Mouse (Mus musculus): Measurements from ENCODE around the gene Ccdc184. TPM values are rescaled to one million over a fixed set of nuclear protein-coding genes. Genes with fewer than 3 reads are reported as not detected.

Gene Ccdc184
- polyA plus RNA-seq, 1 experiment: 1.2 TPM

- no peak overlapping the region for H3K27ac ChIP-seq (ENCODE audit: control insufficient read depth, insufficient read depth, low read depth, low read length, poor library complexity)
- no peaks in the 10 kb centered on the region for H3K4me1 ChIP-seq (ENCODE audit: control insufficient read depth, insufficient read depth, low read length)
- no peak overlapping the region for H3K4me3 ChIP-seq (replicated peaks; ENCODE audit: control insufficient read depth, low read depth, low read length)
- 87% methylated on average over 3 of the region's 3 CpGs for WGBS
- TF ChIP-seq POLR2A (IDR thresholded peaks at IDR 0.05; ENCODE audit: borderline replicate concordance, control insufficient read depth, low read depth, low read length) (no peak), CTCF (IDR thresholded peaks at IDR 0.05; ENCODE audit: control insufficient read depth, insufficient read depth, low read length) (no peak)
Measured at GRCm38 (mm10) chr15:98148356-98148755, 18.6 kb upstream of the Ccdc184 start.

- Histone ChIP-seq H3K4me3 (replicated peaks; ENCODE audit: control insufficient read depth, low read depth, low read length) (no peak overlapping the region), H3K27ac (ENCODE audit: control insufficient read depth, insufficient read depth, low read depth, low read length, poor library complexity) (no peak overlapping the region), H3K4me1 (ENCODE audit: control insufficient read depth, insufficient read depth, low read length) (no peaks in the 10 kb centered on the region)
- WGBS: 66% methylated on average over 10 of the region's 10 CpGs
- TF ChIP-seq CTCF (IDR thresholded peaks at IDR 0.05; ENCODE audit: control insufficient read depth, insufficient read depth, low read length) (no peak), POLR2A (IDR thresholded peaks at IDR 0.05; ENCODE audit: borderline replicate concordance, control insufficient read depth, low read depth, low read length) (no peak)
Measured at GRCm38 (mm10) chr15:98149166-98149602, 17.8 kb upstream of the Ccdc184 start.

DNA sequence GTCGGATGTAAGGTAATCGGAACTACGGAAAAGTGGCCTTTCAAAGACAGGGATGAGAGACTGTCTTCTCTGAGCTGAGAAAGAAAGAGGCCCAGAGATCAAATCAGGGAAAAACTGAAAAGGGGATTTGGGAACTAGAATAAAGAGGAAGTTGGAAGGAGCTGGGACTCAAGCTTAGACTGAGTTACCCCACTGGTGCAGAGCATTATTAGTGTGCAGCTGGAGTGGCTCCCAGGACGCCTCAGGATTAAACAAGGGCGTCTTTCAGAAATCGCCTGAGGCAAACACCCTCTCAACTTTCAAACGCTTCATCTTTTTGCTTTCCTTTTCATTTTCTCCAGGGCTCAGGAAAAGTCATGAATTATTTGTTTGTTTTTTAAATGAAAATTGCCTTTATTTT lies 14.0 kb upstream of the Ccdc184 start:
- no peaks in the 10 kb centered on the region for H3K4me1 ChIP-seq (ENCODE audit: control insufficient read depth, insufficient read depth, low read length)
- no peak overlapping the region for H3K4me3 ChIP-seq (replicated peaks; ENCODE audit: control insufficient read depth, low read depth, low read length)
- 80% methylated on average over 7 of the region's 7 CpGs for WGBS
- no peak for TF ChIP-seq CTCF (IDR thresholded peaks at IDR 0.05; ENCODE audit: control insufficient read depth, insufficient read depth, low read length)
- TF ChIP-seq POLR2A (IDR thresholded peaks at IDR 0.05; ENCODE audit: borderline replicate concordance, control insufficient read depth, low read depth, low read length): no peak
- no peak overlapping the region for H3K27ac ChIP-seq (ENCODE audit: control insufficient read depth, insufficient read depth, low read depth, low read length, poor library complexity)

DNA sequence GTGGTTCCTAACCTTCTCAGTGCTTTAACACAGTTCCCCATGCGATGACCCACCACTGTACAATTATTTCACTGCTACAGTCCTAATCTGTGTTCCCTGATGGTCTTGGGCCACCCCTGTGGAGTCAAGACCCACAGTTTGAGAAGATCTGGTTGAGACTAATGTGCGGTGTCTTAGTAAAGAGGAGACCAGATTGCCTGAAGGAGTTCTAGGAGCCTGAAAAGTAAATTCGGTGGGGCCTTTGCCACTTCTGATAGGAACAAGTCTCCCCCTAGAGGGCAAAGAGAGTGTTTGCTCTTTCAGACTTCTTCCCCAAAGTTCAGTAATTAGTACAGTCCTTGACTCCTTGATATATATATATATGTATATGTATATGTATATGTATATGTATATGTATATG lies 13.3 kb upstream of the Ccdc184 start:
- TF ChIP-seq CTCF (IDR thresholded peaks at IDR 0.05; ENCODE audit: control insufficient read depth, insufficient read depth, low read length) (no peak), POLR2A (IDR thresholded peaks at IDR 0.05; ENCODE audit: borderline replicate concordance, control insufficient read depth, low read depth, low read length) (no peak)
- H3K27ac ChIP-seq (ENCODE audit: control insufficient read depth, insufficient read depth, low read depth, low read length, poor library complexity): no peak overlapping the region
- no peaks in the 10 kb centered on the region for H3K4me1 ChIP-seq (ENCODE audit: control insufficient read depth, insufficient read depth, low read length)
- no peak overlapping the region for H3K4me3 ChIP-seq (replicated peaks; ENCODE audit: control insufficient read depth, low read depth, low read length)
- 35% methylated on average over 3 of the region's 3 CpGs for WGBS

DNA sequence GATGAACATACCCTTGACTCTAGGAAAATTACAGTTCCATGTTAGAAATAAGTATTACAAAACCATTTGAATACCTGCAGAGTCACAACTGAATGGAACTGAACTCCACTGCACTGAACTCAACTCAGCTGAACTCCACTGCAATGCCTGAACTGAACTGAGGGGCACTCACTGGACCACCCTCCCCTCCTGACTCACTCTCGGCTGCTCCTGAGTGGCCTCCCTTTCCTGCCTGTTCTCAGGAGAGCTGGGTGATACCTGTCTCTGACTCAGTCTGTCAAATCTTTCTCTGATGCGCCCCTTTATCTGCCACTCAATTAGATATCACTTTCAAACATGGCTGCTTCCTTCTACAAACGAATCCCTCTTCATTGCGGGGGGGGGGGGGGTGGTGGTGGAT lies 12.8 kb upstream of the Ccdc184 start:
- Histone ChIP-seq H3K4me1 (ENCODE audit: control insufficient read depth, insufficient read depth, low read length) (no peaks in the 10 kb centered on the region), H3K27ac (ENCODE audit: control insufficient read depth, insufficient read depth, low read depth, low read length, poor library complexity) (no peak overlapping the region), H3K4me3 (replicated peaks; ENCODE audit: control insufficient read depth, low read depth, low read length) (no peak overlapping the region)
- WGBS: 55% methylated on average over 4 of the region's 4 CpGs
- TF ChIP-seq POLR2A (IDR thresholded peaks at IDR 0.05; ENCODE audit: borderline replicate concordance, control insufficient read depth, low read depth, low read length) (no peak), CTCF (IDR thresholded peaks at IDR 0.05; ENCODE audit: control insufficient read depth, insufficient read depth, low read length) (no peak)

GRCm38 (mm10) chr15:98154631-98155030 lies 12.3 kb upstream of the Ccdc184 start:
- H3K4me3 ChIP-seq (replicated peaks; ENCODE audit: control insufficient read depth, low read depth, low read length): no peak overlapping the region
- no peaks in the 10 kb centered on the region for H3K4me1 ChIP-seq (ENCODE audit: control insufficient read depth, insufficient read depth, low read length)
- H3K27ac ChIP-seq (ENCODE audit: control insufficient read depth, insufficient read depth, low read depth, low read length, poor library complexity): no peak overlapping the region
- TF ChIP-seq CTCF (IDR thresholded peaks at IDR 0.05; ENCODE audit: control insufficient read depth, insufficient read depth, low read length): no peak
- WGBS: 78% methylated on average over 3 of the region's 3 CpGs

DNA sequence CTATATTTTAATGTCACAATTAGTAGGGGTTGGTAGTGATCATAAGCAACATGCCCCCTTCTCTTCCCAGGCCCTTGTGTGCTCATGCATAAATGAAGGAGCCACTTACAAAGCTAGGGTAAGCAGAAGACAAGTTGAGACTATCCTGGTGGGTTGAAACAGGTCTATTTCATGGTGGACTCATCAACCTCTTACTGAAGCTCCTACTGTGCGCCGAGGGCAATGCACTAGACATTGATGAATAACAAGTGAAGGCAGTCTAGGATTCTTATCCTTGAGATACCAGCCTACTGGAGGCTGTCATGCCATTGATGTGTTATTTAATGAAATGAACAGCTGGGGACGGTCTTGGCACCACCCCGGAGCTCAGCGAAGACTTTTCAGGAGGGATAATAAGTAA lies 11.7 kb upstream of the Ccdc184 start:
- TF ChIP-seq POLR2A (IDR thresholded peaks at IDR 0.05; ENCODE audit: borderline replicate concordance, control insufficient read depth, low read depth, low read length) (no peak), CTCF (IDR thresholded peaks at IDR 0.05; ENCODE audit: control insufficient read depth, insufficient read depth, low read length) (no peak)
- Histone ChIP-seq H3K4me3 (replicated peaks; ENCODE audit: control insufficient read depth, low read depth, low read length) (no peak overlapping the region), H3K4me1 (ENCODE audit: control insufficient read depth, insufficient read depth, low read length) (no peaks in the 10 kb centered on the region), H3K27ac (ENCODE audit: control insufficient read depth, insufficient read depth, low read depth, low read length, poor library complexity) (no peak overlapping the region)
- WGBS: 90% methylated on average over 5 of the region's 5 CpGs

DNA sequence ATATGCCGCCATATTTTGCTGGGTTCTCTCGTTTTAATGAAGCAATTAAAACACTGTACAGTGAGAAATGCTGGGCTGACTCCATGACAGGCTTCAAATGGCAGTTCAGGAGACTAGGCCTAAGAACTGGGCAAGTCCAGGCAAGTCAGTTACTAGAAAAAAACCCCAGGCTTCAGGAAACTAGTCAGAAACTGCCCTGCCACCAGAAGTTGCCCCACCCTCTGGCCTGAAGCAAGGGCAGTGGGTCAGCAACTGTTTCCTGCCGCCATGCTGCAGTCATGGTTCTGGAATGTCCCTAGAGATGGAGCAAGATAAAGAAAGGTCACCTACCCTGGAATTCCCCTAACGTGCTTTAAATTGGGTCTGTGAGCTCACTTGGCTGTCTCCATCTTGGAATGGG lies 11.0 kb upstream of the Ccdc184 start:
- WGBS: 61% methylated on average over 4 of the region's 4 CpGs
- Histone ChIP-seq H3K4me3 (replicated peaks; ENCODE audit: control insufficient read depth, low read depth, low read length) (no peak overlapping the region), H3K27ac (ENCODE audit: control insufficient read depth, insufficient read depth, low read depth, low read length, poor library complexity) (no peak overlapping the region), H3K4me1 (ENCODE audit: control insufficient read depth, insufficient read depth, low read length) (no peaks in the 10 kb centered on the region; the same call in 1 of the 2 replicates)
- TF ChIP-seq CTCF (IDR thresholded peaks at IDR 0.05; ENCODE audit: control insufficient read depth, insufficient read depth, low read length): no peak
- no peak for TF ChIP-seq POLR2A (IDR thresholded peaks at IDR 0.05; ENCODE audit: borderline replicate concordance, control insufficient read depth, low read depth, low read length)

- H3K4me3 ChIP-seq (replicated peaks; ENCODE audit: control insufficient read depth, low read depth, low read length): no peak overlapping the region
- no peak overlapping the region for H3K27ac ChIP-seq (ENCODE audit: control insufficient read depth, insufficient read depth, low read depth, low read length, poor library complexity)
- no peak for TF ChIP-seq POLR2A (IDR thresholded peaks at IDR 0.05; ENCODE audit: borderline replicate concordance, control insufficient read depth, low read depth, low read length)
- no peak for TF ChIP-seq CTCF (IDR thresholded peaks at IDR 0.05; ENCODE audit: control insufficient read depth, insufficient read depth, low read length)
- H3K4me1 ChIP-seq (ENCODE audit: control insufficient read depth, insufficient read depth, low read length): peaks cover 2% of the 10 kb centered on the region; the same call in 1 of the 2 replicates
- 58% methylated on average over 1 of the region's 1 CpGs for WGBS
Measured at GRCm38 (mm10) chr15:98157253-98157652, 9.7 kb upstream of the Ccdc184 start.
